Mouse (Mus musculus) liver, adult (tissue): ENCODE measurements around the gene Rapgef1.

Experiments
- GATA4 ChIP-seq: IDR thresholded peaks from 2 replicates; pipeline ENCODE4 v1.6.1; 2014; ENCODE audit warnings: mild to moderate bottlenecking, low read length; ENCODE audit not compliant: insufficient replicate concordance

The Rapgef1 gene

DNA sequence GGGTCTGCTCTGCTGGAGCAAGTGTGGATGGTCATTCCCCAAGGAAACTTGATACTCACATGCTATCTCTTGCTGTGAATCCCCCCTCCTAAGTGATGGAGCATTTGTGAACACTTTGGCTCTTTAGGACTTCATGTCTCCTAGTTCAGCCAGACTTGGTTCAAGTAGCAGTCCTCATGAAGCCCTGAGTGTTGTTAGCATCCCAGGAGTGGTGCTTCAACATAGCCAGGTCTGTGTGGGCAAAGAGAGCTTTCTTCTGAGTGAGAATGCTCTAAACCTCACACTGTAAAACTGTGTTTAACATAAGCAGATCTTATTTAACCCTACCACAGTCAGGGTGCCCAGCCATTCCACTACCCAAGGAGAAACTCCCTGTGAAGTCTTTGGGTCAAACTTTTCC is 11.5 kb downstream of the Rapgef1 start:
- no peak for TF ChIP-seq GATA4

GRCm38 (mm10) chr2:29632168-29632662 is 12.7 kb downstream of the Rapgef1 start:
- TF ChIP-seq GATA4: no peak

- no peak; the same call in 1 of the 2 replicates for TF ChIP-seq GATA4
Observed at GRCm38 (mm10) chr2:29633101-29633554, 13.6 kb downstream of the Rapgef1 start.

- TF ChIP-seq GATA4: no peak
Observed at GRCm38 (mm10) chr2:29633782-29634181, 14.3 kb downstream of the Rapgef1 start.

GRCm38 (mm10) chr2:29634541-29634940 is 15.0 kb downstream of the Rapgef1 start:
- TF ChIP-seq GATA4: no peak

GRCm38 (mm10) chr2:29635966-29636507 is 16.5 kb downstream of the Rapgef1 start:
- no peak for TF ChIP-seq GATA4

GRCm38 (mm10) chr2:29637528-29637927 is 18.0 kb downstream of the Rapgef1 start:
- TF ChIP-seq GATA4: no peak

DNA sequence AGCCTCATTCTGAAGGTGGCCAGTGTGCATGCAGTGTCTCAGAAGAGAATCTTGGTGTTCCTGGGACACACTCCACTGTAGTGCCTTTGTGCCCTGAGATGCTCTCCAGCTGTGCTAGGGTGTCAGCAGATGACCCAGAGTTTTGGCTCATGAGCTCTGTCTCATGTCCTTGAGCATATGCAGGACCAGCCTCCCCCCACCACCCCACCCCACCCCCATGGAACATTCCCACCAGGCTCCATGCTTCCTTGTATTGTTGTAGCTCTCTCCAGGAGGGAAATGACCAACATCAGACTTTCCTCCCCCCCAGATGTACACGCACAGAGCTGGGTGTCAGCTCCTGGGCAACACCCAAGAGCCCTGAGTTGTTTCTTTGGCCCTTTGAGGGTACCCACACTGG is 19.9 kb downstream of the Rapgef1 start:
- TF ChIP-seq GATA4: no peak

GRCm38 (mm10) chr2:29639953-29640743 is 20.6 kb downstream of the Rapgef1 start:
- TF ChIP-seq GATA4: no peak

DNA sequence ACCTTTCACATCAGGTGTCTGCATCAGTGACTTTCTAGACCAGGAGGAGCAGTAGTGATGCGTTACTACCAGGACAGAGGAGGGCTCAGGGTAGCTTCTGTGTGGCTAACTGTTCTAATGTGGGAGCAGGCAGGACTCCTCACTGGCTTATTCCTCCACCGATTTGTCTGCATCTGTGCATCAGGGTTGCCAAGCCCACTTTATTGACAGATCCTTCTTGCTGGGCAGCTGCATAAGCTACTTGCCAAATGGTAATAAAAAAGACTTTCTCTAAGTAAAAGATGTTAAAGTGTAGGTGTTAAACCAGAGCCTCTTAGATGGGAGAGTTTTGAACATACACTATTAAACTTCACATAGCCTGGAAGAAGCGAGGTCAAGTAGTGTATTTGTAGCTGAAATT is 22.2 kb downstream of the Rapgef1 start:
- TF ChIP-seq GATA4: no peak

DNA sequence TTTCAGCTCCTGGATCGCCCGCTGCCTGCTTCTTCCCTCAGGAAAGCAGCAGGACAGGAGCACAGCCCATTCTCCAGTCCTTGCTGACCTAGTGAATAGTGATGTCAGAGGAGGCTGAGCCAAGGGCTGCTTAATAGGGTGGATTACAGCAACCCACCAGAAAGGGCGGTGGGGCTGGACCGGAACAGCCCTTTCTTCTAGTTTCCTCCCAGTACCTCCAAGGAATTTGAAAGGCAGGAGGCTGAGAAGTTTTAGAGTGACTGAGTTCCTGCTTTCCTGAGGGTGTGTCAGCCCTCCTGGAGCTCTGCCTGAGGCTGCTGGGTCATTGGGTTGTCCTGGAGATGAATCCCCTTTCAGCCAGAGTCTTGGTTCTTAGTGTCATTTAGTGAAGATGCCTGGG is 23.9 kb downstream of the Rapgef1 start:
- no peak for TF ChIP-seq GATA4

DNA sequence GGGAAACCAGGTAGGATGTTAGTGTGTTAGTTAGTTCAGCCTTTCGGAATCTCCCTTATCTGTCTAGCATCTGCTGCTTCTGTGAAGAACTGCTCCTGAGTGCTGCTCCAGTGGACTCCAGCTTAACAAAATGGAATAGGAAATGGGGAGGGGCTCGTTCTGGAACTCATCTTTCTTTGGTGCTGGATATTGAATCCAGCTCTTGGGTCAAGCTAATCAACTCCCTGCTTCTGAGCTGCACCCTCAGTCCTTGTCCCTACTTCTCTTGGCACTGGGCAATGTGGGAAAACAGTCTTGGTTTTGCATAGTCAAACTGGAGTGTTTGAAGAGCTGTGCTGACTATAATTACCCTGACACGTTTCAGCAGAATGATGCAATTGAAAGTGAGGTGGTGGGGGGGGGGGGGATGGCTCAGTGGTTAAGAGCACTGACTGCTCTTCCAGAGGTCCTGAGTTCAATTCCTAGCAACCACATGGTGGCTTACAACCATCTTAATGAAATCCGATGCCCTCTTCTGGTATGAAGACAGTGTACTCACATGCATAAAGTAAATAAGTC is 25.6 kb downstream of the Rapgef1 start:
- no peak for TF ChIP-seq GATA4

DNA sequence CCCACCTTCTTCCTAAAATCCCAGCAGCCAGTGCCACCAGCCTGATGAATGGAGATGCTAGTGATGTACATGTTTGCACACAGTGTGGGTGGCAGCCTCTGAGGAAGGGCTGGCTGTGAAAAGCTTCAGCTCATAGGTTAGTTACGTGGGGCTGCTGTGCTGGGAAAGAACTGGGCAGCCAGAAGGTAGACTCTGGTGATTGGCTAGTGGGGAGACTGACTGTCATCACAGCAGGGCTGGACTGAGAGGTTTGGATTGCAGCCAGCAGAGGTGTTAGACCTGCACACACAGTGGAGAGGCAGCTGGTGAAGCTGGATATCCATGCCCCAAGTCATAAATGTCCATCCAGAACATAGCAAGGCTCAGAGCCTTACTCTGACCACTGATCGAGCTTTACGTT is 27.1 kb downstream of the Rapgef1 start:
- no peak for TF ChIP-seq GATA4

GRCm38 (mm10) chr2:29647162-29647561 is 27.6 kb downstream of the Rapgef1 start:
- TF ChIP-seq GATA4: no peak

DNA sequence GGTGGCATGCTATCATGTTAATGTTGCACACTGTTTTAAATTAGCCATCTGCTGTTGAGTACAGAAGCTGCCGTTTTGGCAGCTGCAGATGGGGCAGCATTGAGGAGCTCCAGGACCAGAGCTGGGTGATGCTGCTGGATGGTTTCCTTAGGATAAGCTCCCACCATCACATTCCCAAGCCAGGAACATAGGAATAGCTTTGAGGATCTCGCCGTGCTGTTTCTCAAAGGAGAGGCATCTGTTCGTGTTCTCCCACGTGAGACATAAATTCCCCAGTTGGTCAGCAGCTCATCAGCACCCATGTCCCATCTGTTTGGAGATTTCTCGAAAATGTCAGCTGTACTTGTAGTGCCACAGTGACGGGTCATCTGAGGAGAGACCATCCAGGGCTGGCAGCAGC is 28.3 kb downstream of the Rapgef1 start:
- no peak for TF ChIP-seq GATA4

- no peak; the same call in 1 of the 2 replicates for TF ChIP-seq GATA4
Observed at GRCm38 (mm10) chr2:29648956-29649794, 29.7 kb downstream of the Rapgef1 start.
